Mouse (Mus musculus) heart, adult 2 months (tissue): ENCODE measurements around the gene 2410004B18Rik. TPM values are rescaled to one million over a fixed set of nuclear protein-coding genes. Genes with fewer than 3 reads are reported as not detected.
"Not testable (repeated sequence)": the region's sequence is repeated elsewhere in the genome, so short reads cannot be mapped to it uniquely, and the experiment has no call there.

Experiments
- DNase-seq, 2 experiments: peaks; one replicate each; pipeline ENCODE4 v3.0.0; 2021
- H3K27ac ChIP-seq: fragments of 200-600 bp; 2 replicates; pipeline ENCODE4 v1.8.1; 2022
- H3K27me3 ChIP-seq: fragments of 200-500 bp; 2 replicates; pipeline ENCODE4 v1.6.1; 2012; ENCODE audit warnings: mild to moderate bottlenecking, low read length, inconsistent platforms, mixed read lengths; ENCODE audit not compliant: control insufficient read depth, insufficient read depth
- H3K36me3 ChIP-seq: fragments of 200-500 bp; 2 replicates; pipeline ENCODE4 v1.6.1; 2012; ENCODE audit warnings: low read length, inconsistent platforms; ENCODE audit not compliant: control insufficient read depth, insufficient read depth
- H3K4me1 ChIP-seq: fragments of 200-500 bp; 2 replicates; pipeline ENCODE4 v1.6.1; 2011; ENCODE audit warnings: low read length; ENCODE audit not compliant: control insufficient read depth, insufficient read depth
- H3K4me3 ChIP-seq: fragments of 200-600 bp; 2 replicates; pipeline ENCODE4 v1.8.1; 2022
- H3K79me2 ChIP-seq: fragments of 200-500 bp; replicated peaks from 2 replicates; pipeline ENCODE4 v1.6.1; 2012; ENCODE audit warnings: mild to moderate bottlenecking, inconsistent platforms, low read length, moderate library complexity, mixed read lengths; ENCODE audit not compliant: control insufficient read depth, insufficient read depth
- H3K9ac ChIP-seq: fragments of 200-500 bp; 2 replicates; pipeline ENCODE4 v1.6.1; 2012; ENCODE audit warnings: low read depth, mild to moderate bottlenecking, control low read depth, inconsistent platforms, low read length, mixed read lengths
- CTCF ChIP-seq: fragments of 200-600 bp; IDR thresholded peaks from 2 replicates; pipeline ENCODE4 v1.8.1; 2022; ENCODE audit warnings: antibody characterized with exemption, mild to moderate bottlenecking, moderate library complexity
- EP300 ChIP-seq: fragments of 200-500 bp; IDR thresholded peaks from 2 replicates; pipeline ENCODE4 v1.6.1; 2011; ENCODE audit warnings: low read depth, low read length, control low read depth; ENCODE audit not compliant: insufficient read depth
- POLR2A ChIP-seq: fragments of 200-500 bp; IDR thresholded peaks from 2 replicates; pipeline ENCODE4 v1.6.1; 2011; ENCODE audit warnings: mild to moderate bottlenecking, low read depth, low read length, control low read depth; ENCODE audit not compliant: insufficient read depth
- WGBS: fragments of 180-500 bp; shearing (Covaris S2); methylation state at CpG from one replicate; pipeline ENCODE4 v1.1.7; 2018; 5-methylcytosine and 5-hydroxymethylcytosine counted together
- intact Hi-C: fragments of 180-260 bp; cut with DNase I; formaldehyde crosslinking; loops from one replicate; pipeline ENCODE4 v1.15.1; 2025
- polyA plus RNA-seq: library from polyadenylated mRNA; depleted of rRNA; stranded (reverse); fragments of >200 nt; gene quantifications from 2 replicates; pipeline ENCODE4 v1.2.3, GENCODE M21; 2012
- total RNA-seq, 2 experiments: library from RNA; stranded (reverse); gene quantifications; 2 replicates each; pipeline ENCODE4 v1.2.3; 2021

Gene 2410004B18Rik
- total and polyA plus RNA-seq, 3 experiments = 9.2 to 20.8 (median 17.9) TPM

DNA sequence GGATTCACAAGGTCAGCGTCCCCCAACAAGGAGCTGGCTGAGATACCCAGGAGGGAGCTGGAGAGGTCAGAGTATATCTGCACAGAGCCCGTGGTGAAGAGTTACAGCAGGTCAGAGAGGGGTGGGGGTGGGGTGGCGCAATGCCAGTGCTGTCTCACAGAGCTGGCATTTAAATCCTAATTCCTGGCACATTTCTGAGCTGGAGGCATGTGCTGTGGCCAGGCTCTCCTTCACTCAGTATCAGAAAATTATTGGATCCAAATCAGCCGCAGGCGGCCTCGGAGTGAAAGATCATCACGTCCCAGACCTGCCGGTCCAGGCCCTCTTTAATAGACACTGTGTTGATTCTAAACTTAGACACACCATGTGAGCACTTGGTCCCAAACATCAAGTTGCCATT lies 38.0 kb upstream of the 2410004B18Rik start:
- intact Hi-C loops = loop anchor here (5.0 to 10.0 kb wide), 2 partner anchors 145 to 253 kb away; partner anchors contain the start of genes Ccn1 and Ddah1
- Histone ChIP-seq H3K79me2 (no peaks in the 10 kb centered on the region), H3K36me3 (no peaks in the 10 kb centered on the region), H3K27ac (peak overlapping the region; percentile 91), H3K4me1 (peaks cover 7% of the 10 kb centered on the region), H3K27me3 (no peaks in the 10 kb centered on the region), H3K4me3 (no peak overlapping the region), H3K9ac (no peak overlapping the region)
- 47% methylated on average over 8 of the region's 8 CpGs for WGBS
- no peak for TF ChIP-seq CTCF
- peak; percentile 95 for TF ChIP-seq EP300
- TF ChIP-seq POLR2A = 0 out of 2 replicates have a peak, but pooled peaks have one; percentile 10
- DNase-seq = peak; percentile 46 to 82

DNA sequence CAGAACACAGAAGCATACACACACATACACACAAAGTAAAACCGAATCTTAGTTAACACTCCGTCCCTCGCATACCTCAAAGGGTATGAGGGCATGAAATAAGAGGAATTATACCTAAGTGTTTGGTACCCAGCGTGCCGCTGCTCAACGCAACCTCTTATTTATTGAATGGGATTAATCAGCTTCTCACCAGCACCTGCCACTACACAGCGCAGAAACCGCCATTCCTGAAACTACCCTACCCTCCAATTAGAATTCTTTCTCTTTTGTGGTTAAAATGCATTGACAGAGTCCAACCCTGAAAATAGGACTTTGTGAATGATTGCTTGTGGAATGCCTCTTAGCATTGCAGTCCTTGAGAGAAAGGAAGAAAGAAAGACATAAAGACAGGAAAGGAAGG lies 34.3 kb upstream of the 2410004B18Rik start:
- Histone ChIP-seq H3K9ac (no peak overlapping the region), H3K36me3 (no peaks in the 10 kb centered on the region), H3K27me3 (no peaks in the 10 kb centered on the region), H3K79me2 (no peaks in the 10 kb centered on the region), H3K4me1 (peaks cover 3% of the 10 kb centered on the region; the same call in 1 of the 2 replicates), H3K27ac (no peak overlapping the region), H3K4me3 (no peak overlapping the region)
- intact Hi-C loops = loop anchor here (5.0 to 10.0 kb wide), 2 partner anchors 149 to 256 kb away; partner anchors contain the start of genes Ccn1 and Ddah1
- WGBS = 97% methylated on average over 8 of the region's 8 CpGs
- no peak for DNase-seq
- TF ChIP-seq EP300 (no peak), POLR2A (no peak), CTCF (no peak)

DNA sequence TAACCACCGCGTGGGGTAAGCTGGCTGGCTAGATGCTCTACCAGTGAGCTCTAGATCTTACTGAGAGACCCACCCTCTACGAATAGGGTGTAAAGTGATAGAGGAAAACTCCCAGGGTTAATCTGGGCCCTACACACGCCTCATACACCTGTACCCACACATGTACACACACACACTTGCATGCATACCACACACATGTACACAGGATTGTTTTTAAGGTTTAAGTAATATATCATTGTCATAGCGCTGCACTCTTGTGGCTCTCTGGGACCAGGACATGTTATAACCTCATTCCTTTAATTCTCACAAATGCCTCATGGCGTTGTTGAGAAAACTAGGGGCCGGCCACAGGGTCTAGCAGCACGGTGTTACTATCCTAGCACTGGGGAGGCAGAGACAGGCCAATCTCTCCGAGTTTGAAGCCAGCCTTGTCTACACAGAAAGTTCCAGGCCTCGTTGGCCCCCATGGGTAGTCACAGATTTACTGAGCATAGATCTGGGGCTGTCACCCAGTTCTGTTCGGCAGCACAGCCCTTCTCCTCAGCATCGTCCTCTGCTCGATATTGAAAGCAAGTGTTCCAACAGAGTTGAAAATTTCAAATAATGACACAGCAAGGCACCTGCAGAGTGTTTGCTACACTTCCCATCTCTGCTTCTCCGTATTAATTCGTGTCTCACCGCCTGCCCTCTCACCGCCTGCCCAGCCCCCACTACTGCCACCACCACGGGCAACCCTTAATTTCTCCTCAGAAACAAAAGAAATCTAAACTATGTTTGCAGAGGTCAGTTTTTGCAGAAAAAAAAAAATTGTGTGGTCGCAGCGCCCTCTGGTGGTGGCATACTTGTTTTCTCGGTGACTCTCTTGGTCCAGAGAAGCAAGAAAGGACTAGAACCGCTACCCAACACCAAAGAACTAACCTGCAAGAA lies 32.7 kb upstream of the 2410004B18Rik start:
- 0 out of 2 replicates have a peak, but pooled peaks have one; percentile 31 for TF ChIP-seq EP300
- no peak for TF ChIP-seq POLR2A
- peak; percentile 85 for TF ChIP-seq CTCF
- Histone ChIP-seq H3K4me3 (no peak overlapping the region), H3K9ac (peak overlapping the region; percentile 35; the same call in 1 of the 2 replicates), H3K27me3 (no peaks in the 10 kb centered on the region), H3K4me1 (peaks cover 3% of the 10 kb centered on the region; the same call in 1 of the 2 replicates), H3K36me3 (no peaks in the 10 kb centered on the region), H3K27ac (peak overlapping the region; percentile 30; the same call in 1 of the 2 replicates), H3K79me2 (no peaks in the 10 kb centered on the region)
- intact Hi-C loops = loop anchor here (1.0 to 10.0 kb wide), 6 partner anchors 47 to 543 kb away; partner anchors contain the start of genes Ccn1 and Ddah1
- peak; percentile 52 to 80 for DNase-seq
- 43% methylated on average over 22 of the region's 22 CpGs for WGBS

GRCm38 (mm10) chr3:145906582-145906981 lies 31.2 kb upstream of the 2410004B18Rik start:
- TF ChIP-seq EP300 (no peak), CTCF (no peak)
- no peak for DNase-seq
- intact Hi-C loops = loop anchor here (5.0 to 10.0 kb wide), 3 partner anchors 152 to 544 kb away; partner anchors contain the start of gene Ddah1
- H3K79me2 ChIP-seq = no peaks in the 10 kb centered on the region
- no peak overlapping the region for H3K4me3 ChIP-seq
- no peak overlapping the region for H3K9ac ChIP-seq
- no peaks in the 10 kb centered on the region for H3K36me3 ChIP-seq
- no peak overlapping the region for H3K27ac ChIP-seq
- H3K27me3 ChIP-seq = no peaks in the 10 kb centered on the region
- 0 out of 2 replicates have a peak, but pooled peaks cover 1% of the 10 kb centered on the region for H3K4me1 ChIP-seq
- 96% methylated on average over 9 of the region's 9 CpGs for WGBS

DNA sequence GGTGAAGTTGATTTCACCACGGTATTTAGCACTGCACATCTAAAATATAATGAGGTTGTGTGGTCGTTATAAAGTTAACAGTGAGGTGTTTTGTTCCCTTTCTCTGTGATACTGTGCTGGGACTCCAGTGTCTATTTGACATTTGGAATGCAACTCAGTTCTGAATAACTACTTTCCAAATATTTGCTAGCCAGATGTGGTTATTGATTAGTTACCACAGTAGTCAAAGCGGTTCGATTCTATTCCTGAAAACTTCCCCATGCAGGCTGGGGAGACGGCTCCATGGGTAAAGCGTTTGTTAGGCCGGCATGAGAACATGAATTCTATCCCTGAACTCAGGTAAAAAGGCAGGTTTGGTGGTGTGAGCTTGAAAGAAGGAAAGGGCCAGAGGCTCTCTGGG lies 25.3 kb upstream of the 2410004B18Rik start:
- DNase-seq = no peak
- no peak overlapping the region for H3K4me3 ChIP-seq
- intact Hi-C loops = no loop called here
- no peak for TF ChIP-seq CTCF
- TF ChIP-seq EP300 = no peak
- no peak overlapping the region for H3K9ac ChIP-seq
- H3K79me2 ChIP-seq = no peaks in the 10 kb centered on the region
- no peaks in the 10 kb centered on the region for H3K27me3 ChIP-seq
- H3K36me3 ChIP-seq = no peaks in the 10 kb centered on the region
- no peaks in the 10 kb centered on the region for H3K4me1 ChIP-seq
- WGBS = 94% methylated on average over 7 of the region's 7 CpGs
- no peak overlapping the region for H3K27ac ChIP-seq

- Histone ChIP-seq H3K36me3 (no peaks in the 10 kb centered on the region), H3K9ac (no peak overlapping the region), H3K4me3 (no peak overlapping the region), H3K79me2 (no peaks in the 10 kb centered on the region), H3K27ac (no peak overlapping the region), H3K27me3 (no peaks in the 10 kb centered on the region), H3K4me1 (no peaks in the 10 kb centered on the region)
- WGBS = 42% methylated on average over 6 of the region's 6 CpGs
- intact Hi-C loops = no loop called here
- DNase-seq = no peak
- TF ChIP-seq CTCF (no peak), EP300 (no peak), POLR2A (no peak)
Observed at GRCm38 (mm10) chr3:145913263-145913662, 24.6 kb upstream of the 2410004B18Rik start.

GRCm38 (mm10) chr3:145913942-145914341 lies 23.9 kb upstream of the 2410004B18Rik start:
- H3K4me1 ChIP-seq, H3K27me3 ChIP-seq, DNase-seq, H3K79me2 ChIP-seq, intact Hi-C loops, H3K9ac ChIP-seq, H3K27ac ChIP-seq, H3K4me3 ChIP-seq, H3K36me3 ChIP-seq: not testable (repeated sequence)
- WGBS = 82% methylated on average over 7 of the region's 7 CpGs
